Mouse (Mus musculus): ENCODE data around the gene Ubald1.

Gene Ubald1

DNA sequence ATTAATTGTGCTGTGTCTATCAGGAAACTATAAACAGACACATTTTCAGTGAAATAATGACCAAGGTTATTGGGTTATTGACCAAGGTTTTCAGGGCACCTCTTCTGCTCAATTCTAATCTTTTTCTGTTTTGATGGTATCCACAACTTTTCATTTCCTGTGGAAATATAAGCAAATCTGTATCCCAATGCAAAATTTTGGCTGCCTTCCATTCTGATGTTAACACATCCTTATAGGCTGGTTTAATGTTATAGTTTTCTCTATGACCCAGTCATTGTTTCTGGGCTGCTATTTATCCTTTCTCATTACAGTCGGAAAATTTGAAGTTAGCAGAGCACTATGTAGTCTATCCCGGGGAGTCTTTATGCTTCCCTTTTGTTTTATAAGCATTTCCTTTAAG, 19.6 kb upstream of the Ubald1 start:
- DNase-seq (ENCODE audit: low read depth, low spot score) = no peak

DNA sequence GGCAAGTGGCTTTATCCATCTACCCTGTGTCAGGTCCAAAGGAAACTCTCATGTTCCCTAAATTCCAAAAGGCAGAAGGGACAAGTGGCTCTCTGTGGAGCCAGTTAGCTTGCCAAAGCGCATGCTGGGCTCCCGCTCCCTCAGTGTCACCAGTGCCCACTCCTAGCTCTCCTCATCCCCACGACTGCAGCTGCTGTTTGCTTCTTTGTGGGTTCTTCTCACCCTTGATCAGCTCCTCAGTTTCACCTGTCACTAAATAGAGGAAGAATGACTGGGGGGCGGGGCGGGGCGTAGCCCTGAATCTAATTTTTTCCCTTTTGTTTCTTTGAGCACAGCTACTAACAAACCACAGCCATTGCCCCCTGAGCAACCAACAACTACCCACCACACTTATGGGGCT, 18.8 kb upstream of the Ubald1 start:
- no peak for DNase-seq (ENCODE audit: low read depth, low spot score)

DNA sequence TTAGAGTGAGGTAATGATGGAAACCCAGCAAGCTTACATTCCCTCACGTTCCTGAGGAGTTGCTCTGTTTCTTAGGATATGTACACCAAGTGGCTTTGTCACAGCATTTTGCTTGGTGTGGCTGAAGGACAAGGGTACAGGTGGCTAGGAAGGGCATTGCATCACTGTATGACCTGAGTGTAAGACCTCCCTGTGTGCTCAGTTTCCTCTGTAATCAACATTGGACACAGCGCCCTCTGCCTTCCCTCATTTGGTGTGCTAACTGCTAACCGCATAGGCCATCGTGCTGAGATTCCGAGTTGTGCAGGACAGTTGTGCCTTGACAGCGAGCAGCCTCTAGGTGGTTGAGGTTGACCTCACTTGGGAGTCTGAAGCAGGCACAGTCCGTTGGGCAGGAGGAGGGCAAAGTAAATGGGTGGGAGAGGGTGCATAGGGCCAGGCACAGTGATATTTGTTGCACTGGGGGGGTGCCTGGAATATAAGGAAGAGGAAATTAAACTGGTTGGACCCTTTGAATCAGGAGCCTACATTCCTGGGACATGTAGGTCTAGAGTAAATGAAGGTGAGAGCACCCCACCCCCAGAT, 17.1 kb upstream of the Ubald1 start:
- no peak for DNase-seq (ENCODE audit: low read depth, low spot score)

DNA sequence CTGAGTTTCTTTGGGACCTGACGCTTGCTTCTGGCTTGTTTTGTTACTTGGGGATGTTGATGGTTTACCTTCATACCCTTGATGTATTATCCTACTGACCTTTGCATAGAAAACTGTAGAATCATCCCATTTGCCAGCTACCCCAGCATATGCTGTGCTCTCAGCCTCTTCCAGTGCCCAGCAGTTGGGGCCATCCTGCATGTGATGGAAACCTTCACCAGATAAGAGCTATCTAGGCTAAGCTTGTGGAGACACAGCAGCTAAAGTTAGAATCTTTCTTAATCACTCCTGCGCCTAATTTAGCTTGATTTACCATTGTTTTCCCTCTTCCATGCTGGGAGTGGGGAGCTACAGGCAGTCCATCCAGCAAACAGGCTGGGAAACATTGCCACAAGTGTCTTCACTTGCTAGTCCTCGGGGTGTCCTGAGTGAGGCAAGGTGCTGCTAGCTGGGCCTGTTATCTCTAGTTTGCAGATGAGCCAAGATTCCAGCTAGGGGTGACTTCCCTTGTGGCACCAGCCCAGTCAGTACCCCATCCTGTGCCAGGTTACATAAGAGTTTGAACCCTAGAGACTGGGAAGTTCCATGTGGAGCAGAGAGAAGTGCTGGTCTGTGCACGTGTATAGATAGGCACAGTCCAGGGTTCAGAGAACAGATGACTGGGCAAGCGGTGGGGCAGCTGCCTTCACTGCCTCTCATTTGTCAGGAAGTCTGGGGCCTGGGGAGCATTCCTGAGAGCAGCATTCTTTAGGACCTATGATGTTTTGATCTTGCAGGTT, 16.3 kb upstream of the Ubald1 start:
- no peak for DNase-seq (ENCODE audit: low read depth, low spot score)

DNA sequence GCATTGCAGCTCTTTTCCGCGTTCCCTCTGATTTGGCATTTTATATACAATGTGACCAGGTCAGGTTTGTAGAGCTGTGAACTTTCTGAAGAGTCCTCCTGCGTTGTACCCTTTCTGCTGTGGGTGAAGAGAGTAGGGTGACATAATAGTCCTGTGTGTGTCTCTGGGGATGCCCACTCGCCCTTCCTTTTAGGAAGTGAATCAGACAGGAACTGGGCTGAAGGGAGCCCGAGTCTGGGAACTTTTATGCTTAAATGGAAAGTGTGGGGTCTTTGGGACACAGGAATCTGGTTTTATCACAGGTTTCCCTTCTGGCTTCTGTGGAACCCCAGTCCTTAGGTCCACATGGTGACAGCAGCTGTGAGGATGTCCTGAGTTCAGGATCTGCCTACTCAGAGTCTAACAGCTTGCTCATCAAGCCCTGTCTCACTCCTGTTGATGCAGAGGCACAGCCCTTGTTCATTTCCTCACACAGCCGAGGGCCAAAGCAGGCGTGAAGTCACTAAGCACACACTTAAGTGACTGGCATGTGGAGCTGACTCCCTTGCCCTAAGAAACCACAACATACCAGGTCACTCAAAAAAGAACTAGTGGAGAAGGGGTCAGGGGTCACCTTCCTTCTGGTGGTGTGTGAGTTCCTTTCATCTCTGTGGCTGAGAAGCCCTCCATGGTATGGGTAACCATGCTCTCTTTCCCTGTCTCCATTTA, 14.2 kb upstream of the Ubald1 start:
- DNase-seq (ENCODE audit: low read depth, low spot score) = no peak

DNA sequence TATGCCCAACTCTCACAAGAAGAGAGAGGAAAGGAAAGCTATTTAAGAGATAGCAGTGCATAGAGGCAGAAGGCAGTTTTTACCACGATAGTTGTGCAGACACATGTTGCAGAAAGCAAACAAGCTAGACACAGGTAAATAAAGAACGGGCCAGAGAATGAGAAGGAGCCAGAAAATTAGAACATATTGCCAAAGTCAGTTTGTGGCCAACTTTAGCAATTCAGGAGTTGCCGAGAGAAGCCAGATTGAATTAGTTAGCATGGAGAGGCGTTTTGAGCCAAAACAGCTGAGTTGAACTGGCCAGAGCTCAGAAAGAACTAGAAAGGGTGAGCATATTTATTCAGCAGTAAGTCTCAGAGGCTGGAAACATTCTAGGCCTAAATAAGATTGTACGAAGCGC, 12.1 kb upstream of the Ubald1 start:
- DNase-seq (ENCODE audit: low read depth, low spot score) = no peak

DNA sequence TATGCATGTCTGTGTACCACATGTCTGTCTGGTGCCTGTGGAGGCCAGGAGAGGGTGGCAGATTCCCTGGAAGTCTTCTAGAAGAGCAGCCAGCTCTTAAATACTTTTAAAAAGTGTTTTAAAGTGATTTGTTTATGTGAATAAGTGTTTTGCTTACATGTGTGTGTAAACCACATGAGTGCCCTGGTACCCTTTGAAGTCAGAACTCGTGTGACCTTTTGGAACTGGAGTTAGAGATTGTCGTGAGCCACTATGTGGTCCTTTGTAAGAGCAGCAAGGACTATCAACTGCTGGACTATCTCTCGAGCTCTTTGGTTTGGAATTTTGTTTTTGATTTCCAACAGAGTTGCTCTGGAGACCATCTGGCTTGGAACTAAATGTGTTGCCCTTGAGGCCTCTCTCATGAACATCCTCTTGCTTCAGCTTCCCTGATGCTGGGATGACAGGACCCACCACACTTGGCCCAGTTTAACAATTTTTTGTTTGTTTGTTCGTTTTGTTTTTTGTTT, 10.1 kb upstream of the Ubald1 start:
- no peak for DNase-seq (ENCODE audit: low read depth, low spot score)

DNA sequence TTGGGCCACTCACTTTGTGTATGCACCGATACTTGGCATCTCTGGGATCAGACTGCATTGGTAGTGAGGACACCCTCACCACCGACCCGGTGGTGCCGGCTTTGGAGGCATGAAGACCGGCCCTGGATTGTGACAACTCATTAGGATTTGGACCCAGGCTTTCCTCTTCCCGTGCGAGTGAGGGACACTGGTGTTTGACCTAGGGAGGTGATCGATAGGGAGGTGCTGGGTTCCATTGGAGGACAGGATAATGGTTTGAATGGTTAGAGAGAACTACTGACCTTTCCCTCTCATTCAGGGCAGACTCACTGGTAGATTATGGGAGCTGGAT, 6.5 kb upstream of the Ubald1 start:
- no peak for DNase-seq (ENCODE audit: low read depth, low spot score)

DNA sequence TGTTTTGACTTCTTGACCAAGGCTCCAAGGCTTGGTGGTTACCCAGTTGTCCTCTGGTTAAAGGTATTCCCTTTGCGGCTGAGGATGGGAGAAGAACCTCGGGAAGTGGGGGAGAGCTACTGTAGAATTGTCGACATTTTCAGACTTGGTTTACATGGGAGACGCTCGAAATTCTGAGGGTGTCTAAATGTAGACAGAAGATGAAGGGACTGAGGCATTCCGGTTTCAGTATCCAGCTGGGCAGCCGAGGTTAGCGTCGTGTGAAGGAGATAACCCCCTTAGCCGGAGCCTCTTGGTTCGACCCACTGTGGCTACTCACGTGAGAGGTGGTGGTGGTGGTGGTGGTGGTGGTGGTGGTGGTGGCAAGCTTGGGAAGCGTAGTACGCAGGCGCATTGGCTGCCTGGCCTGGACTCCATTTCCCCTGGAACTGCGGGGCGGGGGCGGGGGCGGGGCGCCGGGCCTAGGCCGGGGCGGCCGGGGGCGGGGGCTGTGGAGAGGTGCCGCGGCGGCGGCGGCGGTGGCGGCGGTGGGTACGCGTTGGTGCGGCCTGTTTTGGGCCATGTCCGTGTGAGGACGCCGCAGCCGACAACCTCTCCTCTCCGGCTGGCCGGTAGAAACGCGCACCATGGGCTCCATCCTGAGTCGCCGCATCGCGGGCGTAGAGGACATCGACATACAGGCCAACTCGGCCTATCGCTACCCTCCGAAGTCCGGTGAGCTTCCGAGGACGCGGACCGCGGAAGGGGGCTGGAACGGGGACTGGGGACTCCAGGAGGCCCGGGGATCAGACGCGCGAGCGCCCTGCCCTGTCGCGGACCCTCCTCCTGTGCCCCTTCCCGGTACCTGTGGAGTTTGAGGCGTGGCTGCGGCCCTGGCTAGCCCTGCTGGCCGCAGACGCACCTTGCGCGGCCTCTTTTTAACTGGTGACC, 5.9 kb upstream of the Ubald1 start, which contains the start of gene Mgrn1:
Gene Mgrn1 (plus strand): TSS at position 490 of the 930 bp plus-strand sequence.
- DNase-seq (ENCODE audit: low read depth, low spot score) = peak; percentile 68

DNA sequence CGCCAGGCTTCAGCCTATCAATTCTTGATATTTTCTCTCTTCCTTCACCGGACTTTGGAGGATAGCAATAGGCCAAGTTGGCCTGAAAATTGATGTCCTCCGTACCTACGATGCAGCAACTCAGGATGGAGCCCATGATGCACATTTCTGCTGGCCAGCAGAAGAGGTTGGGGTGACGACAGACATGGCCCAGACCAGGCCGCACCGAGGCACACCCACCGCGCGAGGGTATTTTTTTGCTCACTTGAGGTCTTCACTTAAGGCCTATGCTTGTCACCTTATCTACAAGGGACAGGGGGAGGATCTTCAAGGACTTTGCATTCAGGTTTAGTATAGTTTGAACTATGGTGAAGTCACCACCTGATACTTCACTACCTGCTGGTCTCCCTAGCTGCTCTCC, 4.8 kb upstream of the Ubald1 start:
- DNase-seq (ENCODE audit: low read depth, low spot score) = no peak

DNA sequence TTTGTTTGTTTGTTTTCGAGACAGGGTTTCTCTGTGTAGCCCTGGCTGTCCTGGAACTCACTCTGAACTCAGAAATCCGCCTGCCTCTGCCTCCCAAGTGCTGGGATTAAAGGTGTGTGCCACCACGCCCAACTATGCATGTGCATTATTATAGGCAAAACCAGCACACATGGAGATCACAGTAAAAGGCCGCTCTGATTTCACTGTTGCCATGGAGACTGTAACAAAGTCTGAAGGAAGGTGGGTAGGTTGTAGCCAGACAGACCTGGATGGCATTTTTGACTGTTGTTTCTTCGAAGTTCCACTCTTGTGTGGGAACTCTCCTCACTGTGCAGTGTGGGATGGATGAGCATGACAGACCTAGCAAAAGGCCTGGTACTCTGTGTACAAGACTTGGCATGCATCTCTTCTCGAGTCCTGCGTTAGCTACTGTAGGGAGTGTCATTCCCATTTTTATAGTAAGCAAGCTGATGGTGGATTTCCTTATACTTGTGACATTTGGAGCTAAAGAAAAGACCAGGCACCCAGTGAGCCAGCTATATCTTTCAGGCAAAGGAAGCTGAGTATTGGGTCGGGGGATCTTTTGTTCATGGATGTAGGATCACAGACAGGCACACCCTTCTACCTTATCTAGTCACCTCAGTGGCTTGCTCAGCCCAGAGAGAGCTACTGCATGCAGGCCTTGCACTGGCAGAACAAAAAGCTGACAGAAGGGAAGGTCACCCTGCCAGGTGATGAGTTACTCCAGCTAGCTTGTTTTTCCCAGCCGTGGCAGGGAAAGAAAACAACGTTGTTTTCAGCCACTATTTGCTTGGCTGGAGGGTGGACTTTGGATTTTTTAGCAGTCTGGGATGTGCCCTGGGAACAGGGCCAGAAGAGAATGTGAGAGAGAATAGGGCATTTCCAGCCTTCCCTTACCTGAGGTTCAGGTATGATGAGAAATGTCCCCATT, 1.6 kb upstream of the Ubald1 start:
- no peak for DNase-seq (ENCODE audit: low read depth, low spot score)

DNA sequence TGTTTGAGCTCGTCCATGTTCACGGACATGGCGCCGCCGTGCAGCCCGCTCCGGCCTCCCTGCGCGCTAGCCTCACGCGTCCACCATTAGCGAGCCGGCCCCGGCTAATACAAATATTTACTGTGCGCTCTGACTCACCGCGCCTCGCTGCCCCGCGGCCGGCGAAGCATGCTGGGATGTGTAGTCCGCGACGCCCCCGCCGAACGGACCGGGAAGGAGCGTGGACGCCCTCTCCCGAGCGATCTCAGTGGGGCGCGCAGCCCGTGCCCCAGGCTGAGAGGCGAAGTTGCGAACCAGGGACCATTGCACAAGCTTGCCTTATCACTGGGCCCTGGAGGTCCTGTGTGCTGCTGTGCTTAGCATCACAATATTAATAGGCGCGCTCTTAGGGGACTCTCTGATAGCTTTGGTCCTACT, 399 bp downstream of the Ubald1 start:
- peak; percentile 72 for DNase-seq (ENCODE audit: low read depth, low spot score)

DNA sequence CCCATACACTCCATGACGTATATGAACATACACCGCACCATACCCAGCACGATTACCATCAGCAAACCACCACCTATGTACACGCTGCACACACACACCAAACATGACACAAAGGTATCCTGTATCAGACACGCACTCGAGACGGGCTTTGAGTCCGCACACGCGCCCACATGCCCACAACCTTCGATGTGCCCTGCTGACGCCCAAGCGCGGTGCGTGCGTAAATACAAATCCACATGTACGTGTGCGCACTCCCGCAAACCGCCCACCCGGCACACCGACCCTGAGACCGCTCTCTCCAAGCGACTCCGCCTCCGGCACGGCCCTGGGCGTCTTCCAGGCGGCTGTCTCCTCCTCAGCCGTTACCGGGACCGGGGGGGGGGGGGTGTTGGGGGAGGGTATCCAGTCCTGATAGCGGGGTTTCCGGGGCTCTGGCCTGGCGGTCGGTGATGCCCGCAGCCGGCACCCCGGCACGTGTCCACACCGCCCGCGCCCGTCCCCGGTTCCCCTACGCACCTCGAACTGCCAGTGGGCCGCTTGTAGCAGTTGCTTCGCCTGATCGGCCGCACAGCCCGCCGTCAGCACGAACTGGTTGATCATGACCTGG, 911 bp downstream of the Ubald1 start:
- DNase-seq (ENCODE audit: low read depth, low spot score) = no peak

DNA sequence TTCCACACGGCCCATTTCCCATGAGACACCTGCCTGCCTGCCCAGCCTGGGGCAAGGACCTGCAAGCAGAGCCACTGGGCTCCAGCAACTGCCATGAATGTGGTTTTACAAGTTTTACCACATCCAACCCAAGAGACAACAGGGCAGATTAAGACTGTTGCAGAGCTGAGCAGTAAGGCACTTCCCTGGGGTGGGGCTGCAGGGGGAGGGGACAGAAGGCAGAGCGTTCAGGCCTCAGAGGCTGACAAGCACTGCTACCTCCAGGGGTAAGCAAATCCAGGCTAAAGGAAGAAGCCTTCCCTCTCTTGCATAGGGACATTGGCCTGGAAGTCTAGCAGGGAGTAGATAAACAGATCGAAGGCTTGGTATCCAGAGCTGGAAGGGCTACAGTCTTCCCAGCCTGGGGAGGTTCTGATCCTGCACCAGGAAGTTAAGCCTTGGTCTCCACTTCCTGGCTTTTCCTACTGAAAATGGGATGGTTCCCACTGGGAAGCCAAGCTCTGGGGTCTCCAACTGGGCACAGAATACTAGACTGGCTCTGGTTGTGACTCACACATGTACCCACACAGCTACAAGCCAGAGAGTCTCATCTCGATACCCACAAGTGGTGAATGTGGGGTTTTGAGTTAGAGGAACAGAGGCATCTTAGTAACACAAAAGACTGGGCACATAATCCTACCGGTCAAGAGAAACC, 1.8 kb downstream of the Ubald1 start:
- no peak for DNase-seq (ENCODE audit: low read depth, low spot score)

DNA sequence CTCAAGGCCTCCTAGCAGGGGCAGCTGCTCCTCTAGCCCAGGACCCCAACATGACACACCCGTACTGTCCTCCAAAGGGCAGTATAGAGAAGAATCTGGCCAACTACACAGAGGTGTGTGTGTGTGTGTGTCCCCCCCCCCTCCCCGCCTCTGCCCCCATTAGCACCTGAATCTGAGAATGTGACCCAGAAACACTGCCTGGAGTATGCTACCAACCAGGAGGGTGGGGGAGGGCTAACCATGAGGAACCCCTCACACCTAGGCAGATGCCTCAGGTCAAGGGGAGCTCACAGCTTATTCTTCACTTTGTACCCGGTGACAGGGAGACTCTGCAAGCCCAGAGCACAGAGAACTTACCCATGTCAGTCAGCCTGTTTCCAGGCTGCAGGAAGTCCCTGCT, 2.4 kb downstream of the Ubald1 start:
- no peak for DNase-seq (ENCODE audit: low read depth, low spot score)

DNA sequence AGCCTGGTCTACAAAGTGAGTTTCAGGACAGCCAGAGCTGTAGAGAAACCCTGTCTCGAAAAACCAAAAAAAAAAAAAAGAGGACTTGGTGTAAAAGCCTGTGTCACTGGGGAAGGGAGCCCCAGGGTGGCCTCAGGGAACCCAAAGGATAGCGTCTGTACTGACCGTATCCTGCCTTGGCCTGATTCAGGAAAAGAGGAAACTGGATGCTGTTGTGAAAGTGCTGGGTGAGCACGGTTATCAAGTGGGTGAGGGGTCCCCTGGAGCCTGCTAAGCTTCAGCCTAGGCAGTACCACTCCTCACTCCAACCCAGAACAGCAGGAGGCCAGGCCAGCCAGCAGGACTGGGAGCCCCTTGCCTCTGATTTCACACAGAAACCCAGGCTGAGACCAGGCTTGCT, 2.9 kb downstream of the Ubald1 start:
- no peak for DNase-seq (ENCODE audit: low read depth, low spot score)

DNA sequence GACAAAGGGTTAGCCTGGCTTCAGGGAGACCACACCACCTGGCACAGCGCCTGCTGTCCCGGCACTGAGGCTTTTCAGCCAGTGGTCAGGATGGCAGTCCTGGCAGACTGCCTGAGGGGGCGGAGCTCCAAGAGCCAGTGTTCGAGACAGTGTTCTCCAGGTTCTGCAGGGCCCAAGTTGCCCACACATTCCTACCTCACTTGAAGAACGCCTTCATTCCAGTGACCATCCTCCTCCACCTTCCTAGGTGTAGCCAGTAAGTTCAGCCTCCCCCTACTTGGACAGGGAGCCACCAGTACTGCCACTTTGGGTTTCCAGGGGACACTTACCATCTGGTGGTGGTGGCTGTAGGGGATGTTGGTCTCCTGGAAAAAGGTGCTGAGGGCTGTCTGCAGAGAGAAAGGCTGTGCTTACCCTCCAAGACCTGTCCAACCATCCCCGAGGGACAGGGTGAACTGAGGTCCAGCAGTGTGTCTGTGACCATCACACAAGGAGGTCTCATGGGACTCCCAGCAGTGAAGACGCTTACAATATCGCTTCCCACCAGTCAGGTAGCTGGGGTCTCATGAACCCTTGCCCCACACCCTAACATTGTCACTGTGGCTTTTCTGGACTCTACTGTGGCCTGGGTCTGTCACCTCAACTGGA, 4.0 kb downstream of the Ubald1 start:
- DNase-seq (ENCODE audit: low read depth, low spot score) = no peak

DNA sequence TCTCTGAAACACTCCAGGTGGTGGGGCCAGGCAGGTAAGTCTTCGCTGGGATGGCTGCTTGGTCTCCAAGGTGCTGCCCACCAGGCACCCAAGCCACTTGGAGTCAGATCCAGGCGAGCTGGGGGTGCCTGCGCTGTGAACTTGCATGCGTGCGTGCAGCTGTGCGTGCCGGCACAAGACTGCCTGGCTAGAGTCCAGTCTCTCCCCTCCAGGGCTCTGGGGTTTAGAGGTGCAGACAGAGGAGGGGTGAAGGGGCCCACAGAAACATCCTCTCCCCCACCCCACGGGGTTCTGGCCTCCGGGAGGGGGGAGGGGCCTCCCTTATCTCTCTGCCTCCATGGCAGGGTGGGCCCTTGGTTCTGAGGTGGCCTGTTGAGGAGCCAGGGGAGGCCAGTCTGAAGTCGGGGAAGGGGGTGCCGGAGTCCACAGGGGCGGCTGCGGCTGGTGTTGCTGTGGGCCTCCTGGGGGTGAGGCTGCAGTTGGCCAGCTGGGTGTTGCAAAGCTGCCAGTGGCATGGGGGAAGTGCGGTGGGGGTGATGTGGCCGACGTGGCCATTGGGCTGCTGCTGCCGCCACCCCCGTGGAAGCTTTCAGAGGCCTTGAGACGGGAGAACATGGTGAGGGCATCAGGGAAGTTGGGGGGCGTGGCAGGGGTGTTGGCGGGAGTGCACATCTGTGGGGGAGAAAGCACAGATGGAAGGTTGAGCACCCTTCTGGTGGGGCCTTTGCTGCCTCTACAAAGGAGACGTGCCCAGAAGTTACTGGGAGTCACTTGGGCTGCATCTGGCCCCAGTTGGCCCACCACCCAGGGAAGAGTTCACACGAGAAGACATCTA, 4.7 kb downstream of the Ubald1 start:
- DNase-seq (ENCODE audit: low read depth, low spot score) = no peak
